Mouse (Mus musculus) gastrocnemius, postnatal 10 days (tissue): ENCODE results near the gene Hps3. TPM values are rescaled to one million over a fixed set of nuclear protein-coding genes. Genes with fewer than 3 reads are reported as not detected.
"Not testable (repeated sequence)": the region's sequence is repeated elsewhere in the genome, so short reads cannot be mapped to it uniquely, and the experiment has no call there.

ENCODE experiments used
- DNase-seq: peaks from one replicate; pipeline ENCODE4 v3.0.0; 2021; ENCODE audit warnings: mixed read lengths
- total RNA-seq, 2 experiments: library from RNA; stranded (reverse); gene quantifications; 2 replicates each; pipeline ENCODE4 v1.2.3; 2021

Gene Hps3
- total RNA-seq, 2 experiments from 2014 or later, result 4.4 to 5.6 TPM

- no peak for DNase-seq
Measured at GRCm38 (mm10) chr3:20007275-20007674, 27.8 kb downstream of the Hps3 start.

GRCm38 (mm10) chr3:20005611-20006010 lies 29.5 kb downstream of the Hps3 start:
- no peak for DNase-seq

GRCm38 (mm10) chr3:20004422-20004821 lies 30.7 kb downstream of the Hps3 start:
- DNase-seq, result no peak

DNA sequence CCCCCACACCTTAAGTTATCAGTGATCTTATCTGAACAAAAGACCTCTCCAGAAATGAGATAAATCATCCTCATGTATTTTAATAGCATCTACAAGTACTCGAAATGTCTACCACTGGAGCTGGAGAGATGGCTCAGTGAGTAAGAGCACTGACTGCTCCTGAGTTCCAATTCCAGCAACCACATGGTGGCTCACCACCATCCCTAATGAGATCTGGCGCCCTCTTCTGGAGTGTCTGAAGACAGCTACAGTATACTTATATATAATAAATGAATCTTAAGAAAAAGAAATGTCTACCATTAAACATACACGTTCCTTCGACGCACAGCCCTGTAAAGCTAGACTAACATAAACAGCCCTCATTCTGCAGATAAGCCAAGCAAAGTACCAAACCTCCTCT lies 32.3 kb downstream of the Hps3 start:
- DNase-seq, result no peak

- no peak for DNase-seq
Measured at GRCm38 (mm10) chr3:20000806-20001205, 34.3 kb downstream of the Hps3 start.

GRCm38 (mm10) chr3:19999551-19999950 lies 35.6 kb downstream of the Hps3 start:
- DNase-seq, result no peak

GRCm38 (mm10) chr3:19992388-19992787 lies 42.7 kb downstream of the Hps3 start:
- DNase-seq, result no peak

DNA sequence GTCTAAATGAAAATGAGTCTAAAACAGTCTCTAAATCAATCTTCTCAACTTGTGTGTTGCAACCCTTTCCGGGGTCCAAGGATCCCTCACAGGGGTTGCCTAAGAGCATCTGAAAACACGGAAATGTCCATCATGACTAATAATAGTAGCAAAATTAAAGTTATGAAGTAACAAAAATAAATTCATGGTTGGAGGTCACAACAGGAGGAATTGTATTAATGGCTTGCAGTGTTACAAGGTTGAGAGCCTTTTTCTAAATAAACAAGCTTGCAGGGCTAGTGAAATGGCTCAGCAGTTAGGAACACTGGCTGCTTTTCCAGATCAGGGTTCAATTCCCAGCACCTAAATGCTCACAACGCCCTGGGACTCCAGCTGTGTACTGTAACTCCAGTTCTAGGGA lies 45.1 kb downstream of the Hps3 start:
- DNase-seq, result no peak

DNA sequence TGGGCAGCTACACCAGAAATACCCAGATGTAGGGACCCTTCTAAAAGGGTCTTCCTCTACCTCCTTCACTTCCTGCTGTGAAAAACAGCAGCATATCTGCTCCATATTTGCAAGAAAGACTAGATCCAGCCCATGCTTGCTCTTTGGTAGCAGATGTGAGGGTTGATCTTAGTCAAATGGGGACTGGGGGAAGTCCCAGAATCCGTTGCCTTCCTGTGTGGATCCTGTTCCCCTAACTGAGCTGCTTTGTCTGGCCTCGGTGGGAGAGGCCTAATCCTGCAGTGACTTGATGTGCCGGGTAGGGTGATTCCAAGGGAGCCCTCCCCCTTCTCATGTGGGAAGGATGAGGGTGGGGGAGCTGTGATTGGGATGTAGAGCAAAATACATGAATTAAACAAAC lies 49.0 kb downstream of the Hps3 start:
- no peak for DNase-seq

GRCm38 (mm10) chr3:19982846-19983245 lies 52.3 kb downstream of the Hps3 start:
- DNase-seq, result no peak

DNA sequence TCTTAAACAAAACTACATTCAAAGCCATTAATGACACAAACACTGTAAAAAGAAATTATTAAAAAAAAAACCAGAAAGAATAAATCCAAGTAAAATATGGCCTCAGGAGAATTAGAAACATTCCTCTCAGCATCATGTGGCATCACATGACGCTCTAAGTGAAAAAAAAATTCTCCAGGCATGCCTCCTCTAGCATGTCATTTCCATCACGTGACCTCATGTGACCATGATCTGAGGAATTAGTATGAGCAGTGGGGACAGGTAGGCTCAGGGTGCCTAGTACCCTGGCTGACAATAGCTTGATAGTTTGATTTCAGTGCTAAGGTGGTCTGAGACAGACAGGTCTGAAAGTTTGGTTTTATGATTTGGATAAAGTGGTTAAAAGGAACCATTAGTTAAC lies 54.0 kb downstream of the Hps3 start:
- no peak for DNase-seq

DNA sequence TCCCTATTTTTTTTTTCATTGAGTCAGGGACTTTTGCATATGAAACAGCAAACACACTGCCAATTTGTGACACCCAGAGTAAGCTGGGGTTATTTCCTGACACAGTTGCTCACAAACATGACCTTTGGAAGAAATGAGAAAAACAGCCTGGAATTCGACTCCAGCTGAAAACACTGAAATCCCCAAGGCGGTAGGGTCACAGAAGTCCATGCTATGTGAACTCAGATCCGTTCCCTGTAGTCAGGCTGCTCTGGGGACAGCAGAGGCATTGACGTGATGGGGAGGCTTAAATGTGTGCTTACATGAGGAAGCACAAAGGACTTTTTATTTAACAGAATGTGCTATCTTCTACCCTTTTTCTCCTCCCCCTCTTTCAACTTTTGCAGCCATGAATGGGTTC lies 56.6 kb downstream of the Hps3 start:
- no peak for DNase-seq

- no peak for DNase-seq
Measured at GRCm38 (mm10) chr3:19966072-19966471, 69.0 kb downstream of the Hps3 start.

DNA sequence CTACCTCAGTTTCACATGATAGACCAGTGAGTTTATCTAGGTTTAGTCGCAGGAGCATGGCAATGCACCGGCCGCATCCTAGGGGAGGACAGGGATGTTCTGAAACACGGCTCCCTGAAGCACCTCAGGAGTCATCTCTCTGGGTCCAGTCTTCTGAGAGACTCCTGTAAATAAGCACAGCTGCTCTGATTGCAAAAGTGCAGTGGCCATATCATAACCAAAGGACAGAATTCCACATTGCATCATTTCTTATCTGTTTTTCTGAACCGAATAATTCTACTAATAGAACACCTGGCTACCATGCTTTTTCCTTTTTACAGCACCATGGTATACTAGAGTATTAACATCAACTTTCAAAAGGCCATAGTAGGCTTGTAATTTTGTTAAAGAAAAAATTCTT lies 69.9 kb downstream of the Hps3 start:
- no peak for DNase-seq

GRCm38 (mm10) chr3:19964625-19965188 lies 70.4 kb downstream of the Hps3 start:
- no peak for DNase-seq

DNA sequence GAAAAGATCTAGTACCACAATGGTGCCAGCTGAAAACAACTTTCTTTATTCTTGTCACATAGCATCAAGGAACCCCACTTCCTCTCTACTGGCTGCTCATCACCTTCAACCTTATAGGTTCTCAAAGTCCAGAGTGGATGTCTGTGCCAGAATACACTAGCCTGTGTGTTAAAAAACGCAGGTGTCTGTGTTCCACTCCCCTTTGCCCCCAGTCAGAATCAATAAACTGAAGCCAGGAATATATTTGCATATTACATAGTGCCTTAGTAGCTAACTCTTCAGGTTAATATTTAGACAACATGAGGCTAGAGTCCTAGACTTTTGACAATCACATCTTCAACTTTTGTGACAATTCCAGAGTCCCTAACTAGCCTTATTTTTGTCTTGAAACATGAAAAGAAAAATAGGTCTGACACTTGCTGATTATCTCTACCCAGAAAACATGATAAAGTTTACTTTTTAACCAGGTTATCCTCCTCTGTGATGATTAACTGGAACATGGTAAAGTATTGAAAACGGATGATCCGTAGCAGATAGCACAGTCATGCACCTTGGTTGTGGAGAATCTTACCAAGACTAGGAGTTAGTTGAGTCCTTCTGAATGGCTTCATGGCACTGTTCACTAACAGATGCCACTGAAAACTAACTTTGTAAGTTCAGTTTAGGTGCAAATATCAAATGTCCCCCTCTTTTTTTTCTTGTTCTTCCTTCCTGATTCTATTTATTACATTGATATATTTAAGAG lies 72.2 kb downstream of the Hps3 start:
- no peak for DNase-seq

GRCm38 (mm10) chr3:19961341-19961740 lies 73.8 kb downstream of the Hps3 start:
- DNase-seq, result no peak

DNA sequence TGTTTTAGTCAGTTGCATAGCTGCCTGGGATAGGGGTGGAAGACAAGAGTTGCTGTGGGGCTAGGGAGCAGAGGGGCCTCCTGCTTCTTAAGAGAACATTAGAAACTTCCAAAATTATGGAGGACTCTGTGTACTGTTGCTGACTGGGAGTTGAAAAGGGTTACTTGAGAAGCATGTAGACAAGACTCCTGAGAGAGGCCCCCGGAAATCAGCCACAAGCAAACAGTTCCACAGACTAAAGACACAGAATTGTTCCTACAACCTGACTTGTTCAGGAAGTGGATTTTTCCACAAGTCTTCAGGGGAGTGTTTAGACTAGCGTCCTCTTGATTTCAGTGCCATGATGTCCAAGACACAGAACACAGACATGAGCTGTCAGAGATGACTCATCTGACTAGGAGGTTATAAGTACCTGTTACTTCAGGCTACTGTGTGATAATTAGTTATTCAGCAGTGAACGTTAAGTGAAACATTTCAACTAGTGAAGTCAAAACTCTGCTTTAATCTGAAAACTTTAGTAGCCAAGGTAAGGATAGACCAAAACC lies 74.5 kb downstream of the Hps3 start:
- DNase-seq, result no peak

DNA sequence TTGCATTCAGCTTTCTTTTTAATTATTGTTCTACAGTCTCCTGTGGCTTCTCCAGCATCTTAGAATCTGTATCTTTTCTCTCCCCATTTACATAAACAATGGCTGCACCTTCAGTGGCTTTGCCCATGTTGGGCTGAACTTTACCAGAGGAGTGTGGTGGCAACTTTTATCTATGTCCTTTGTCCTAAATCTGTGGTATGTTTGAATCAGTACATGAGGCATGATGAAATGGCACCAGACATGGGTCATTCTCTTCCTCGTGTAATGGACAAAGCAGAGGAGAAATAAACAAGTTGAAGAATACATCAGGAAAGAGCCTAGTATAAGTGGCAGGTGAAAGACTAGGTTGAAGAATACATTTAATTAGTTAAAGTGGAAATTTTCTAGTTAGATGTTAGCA lies 76.1 kb downstream of the Hps3 start:
- no peak for DNase-seq

- DNase-seq, result no peak
Measured at GRCm38 (mm10) chr3:19958031-19958430, 77.1 kb downstream of the Hps3 start.

DNA sequence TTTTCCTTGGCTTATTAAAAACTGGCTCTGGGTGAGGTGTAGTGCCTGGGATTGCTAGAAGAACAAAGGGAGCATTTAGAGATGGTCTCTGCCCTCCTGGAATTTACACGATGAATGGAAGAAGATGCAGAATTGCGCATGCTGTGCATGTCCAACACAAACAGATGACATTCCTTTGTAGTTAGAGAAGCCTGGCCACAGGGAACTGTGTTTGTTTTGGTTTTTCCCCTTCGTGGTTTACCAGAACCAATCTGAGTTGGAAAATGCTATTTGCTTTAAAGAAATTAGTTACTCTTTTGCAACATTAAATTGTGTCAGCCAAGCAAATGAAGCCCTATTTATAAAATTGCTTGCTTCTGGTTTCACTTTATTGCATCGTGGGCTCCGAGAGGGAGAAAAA lies 78.2 kb downstream of the Hps3 start, which contains the start of gene Cp:
Gene Cp (plus strand): TSS at position 170 of the 400 bp plus-strand sequence.
- DNase-seq, result no peak

- DNase-seq, result peak; percentile 5
Measured at GRCm38 (mm10) chr3:19953865-19954264, 81.2 kb downstream of the Hps3 start.

DNA sequence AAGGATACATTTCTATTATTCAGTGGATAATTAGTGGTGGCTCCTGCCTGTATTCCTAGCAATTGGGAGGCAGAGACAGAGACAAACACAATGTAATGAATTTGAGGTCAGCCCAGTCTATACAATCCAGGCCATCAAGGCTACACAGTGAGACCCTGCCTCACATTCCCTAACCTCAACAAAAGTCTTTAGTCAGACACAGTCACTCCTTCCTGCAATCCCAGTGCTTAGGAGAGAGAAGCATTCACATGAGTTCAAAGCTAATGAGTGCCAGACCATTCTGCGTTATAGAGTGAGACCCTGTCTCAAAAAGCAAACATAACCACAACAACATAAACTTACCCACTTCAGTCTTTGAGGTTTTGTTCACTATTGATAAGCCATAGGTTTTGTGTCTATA lies 81.7 kb downstream of the Hps3 start:
- no peak for DNase-seq

GRCm38 (mm10) chr3:19949401-19949800 lies 85.7 kb downstream of the Hps3 start:
- not testable (repeated sequence) for DNase-seq
